Mouse (Mus musculus) liver, embryonic 12.5 days (tissue): ENCODE measurements around the gene Iscu. TPM values are rescaled to one million over a fixed set of nuclear protein-coding genes. Genes with fewer than 3 reads are reported as not detected.

ENCODE experiments used
- ATAC-seq: fragments of 200-750 bp; cut with Nextera tagmentation; 2 replicates; pipeline ENCODE4 v1.8.0; 2017; ENCODE audit warnings: moderate number of reproducible peaks, mild to moderate bottlenecking, moderate library complexity
- H3K27ac ChIP-seq: fragments of 300-500 bp; sonication (generic); 2 replicates; pipeline ENCODE4 v1.5.1; 2016; ENCODE audit warnings: mild to moderate bottlenecking
- H3K27me3 ChIP-seq: fragments of 300-500 bp; sonication (generic); replicated peaks from 2 replicates; pipeline ENCODE4 v1.6.1; 2016; ENCODE audit warnings: mild to moderate bottlenecking, moderate library complexity
- H3K36me3 ChIP-seq: fragments of 300-500 bp; sonication (generic); 2 replicates; pipeline ENCODE4 v1.6.1; 2016; ENCODE audit warnings: mild to moderate bottlenecking, moderate library complexity
- H3K4me1 ChIP-seq: fragments of 300-500 bp; sonication (generic); 2 replicates; pipeline ENCODE4 v1.6.1; 2016
- H3K4me2 ChIP-seq: fragments of 300-500 bp; sonication (generic); 2 replicates; pipeline ENCODE4 v1.6.1; 2016; ENCODE audit warnings: mild to moderate bottlenecking, moderate library complexity
- H3K4me3 ChIP-seq: fragments of 300-500 bp; sonication (generic); 2 replicates; pipeline ENCODE4 v1.5.1; 2016; ENCODE audit warnings: mild to moderate bottlenecking, moderate library complexity
- H3K9ac ChIP-seq: fragments of 300-500 bp; sonication (generic); 2 replicates; pipeline ENCODE4 v1.6.1; 2016; ENCODE audit warnings: mild to moderate bottlenecking, moderate library complexity
- H3K9me3 ChIP-seq: fragments of 300-500 bp; sonication (generic); replicated peaks from 2 replicates; pipeline ENCODE4 v1.6.1; 2016; ENCODE audit warnings: mild to moderate bottlenecking, moderate library complexity
- WGBS: fragments of 180-500 bp; shearing (Covaris S2); methylation state at CpG from one replicate; pipeline ENCODE4 v1.1.7; 2016; ENCODE audit not compliant: insufficient replicate concordance; 5-methylcytosine and 5-hydroxymethylcytosine counted together
- polyA plus RNA-seq: library from polyadenylated mRNA; unstranded; fragments of >200 nt; fragmentation: Nextera tagmentation; extraction: Ambion mirVana; gene quantifications from 2 replicates; pipeline ENCODE4 v1.2.1, GENCODE M21; 2016

Gene Iscu
- polyA plus RNA-seq = 109 and 112 TPM in 2 replicates

DNA sequence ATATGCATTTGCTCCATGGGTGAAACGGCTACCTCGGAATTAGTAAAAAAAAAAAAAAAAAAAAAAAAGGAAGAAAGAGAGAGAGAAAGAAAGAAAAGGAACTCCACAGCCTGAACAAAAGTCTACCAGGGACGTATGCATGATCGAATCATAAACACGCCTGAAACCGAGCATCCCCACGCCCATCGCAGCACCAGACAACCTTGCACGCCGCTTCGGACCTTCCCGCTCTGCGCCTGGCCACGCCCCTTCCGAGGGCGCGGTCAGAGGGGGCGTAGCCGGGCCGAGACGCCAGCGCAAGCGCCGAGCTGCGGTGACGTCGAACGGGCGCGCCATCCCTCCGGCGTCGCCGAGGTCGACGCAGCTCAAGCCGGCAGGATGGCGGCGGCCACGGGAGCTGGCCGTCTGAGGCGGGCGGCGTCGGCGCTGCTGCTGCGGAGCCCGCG lies at the start of gene Iscu, which contains the start of gene Sart3:
TSS of gene Iscu (plus strand) at position 299 of the 446 bp plus-strand sequence.
TSS of gene Sart3 (minus strand) at position 61 of the 446 bp plus-strand sequence.
- no peaks in the 10 kb centered on the region for H3K27me3 ChIP-seq
- peaks cover 57% of the 10 kb centered on the region for H3K36me3 ChIP-seq
- H3K27ac ChIP-seq = peak within 1 kb of the TSS; percentile 91
- peak within 1 kb of the TSS; percentile 92 for H3K9ac ChIP-seq
- H3K4me2 ChIP-seq = peak within 1 kb of the TSS; percentile 77
- peaks cover 47% of the 10 kb centered on the region for H3K4me1 ChIP-seq
- peak; percentile 78 for ATAC-seq
- peak within 1 kb of the TSS; percentile 98 for H3K4me3 ChIP-seq
- H3K9me3 ChIP-seq = no peaks in the 10 kb centered on the region
- 0% methylated on average over 48 of the region's 49 CpGs for WGBS

DNA sequence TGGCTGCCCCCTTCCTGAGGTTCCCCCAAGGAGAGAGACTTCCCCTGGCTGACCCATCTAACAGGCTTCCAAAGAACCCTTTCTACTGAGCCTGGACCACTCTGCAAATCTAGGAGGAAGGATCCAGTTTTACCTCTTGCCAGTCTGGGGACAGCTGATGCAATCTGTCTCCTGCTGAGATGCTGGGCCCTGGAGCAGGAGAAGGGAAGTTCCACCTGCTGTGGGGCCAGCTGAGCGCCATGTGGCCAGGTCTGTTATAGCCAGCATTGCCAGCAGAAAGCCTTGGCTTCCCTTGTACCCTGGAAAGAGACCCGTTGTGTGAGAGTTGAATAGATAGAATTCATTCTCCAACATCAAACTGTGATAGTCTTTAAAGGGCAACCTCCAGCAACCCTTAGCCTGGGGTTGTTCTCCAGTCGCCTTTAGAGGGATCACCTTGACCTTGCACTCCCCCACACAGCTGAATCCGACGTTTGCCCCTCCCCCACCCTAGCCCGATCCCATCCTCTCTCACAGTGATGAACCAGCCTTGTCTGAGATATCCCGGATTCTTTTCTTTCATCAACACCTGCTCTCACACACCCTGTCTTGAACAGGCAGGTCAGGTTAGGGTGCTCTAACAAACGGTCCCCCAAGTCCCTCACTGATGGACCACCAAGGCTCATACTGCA lies 48.8 kb upstream of the Iscu start:
- no peak overlapping the region for H3K9ac ChIP-seq
- H3K27me3 ChIP-seq = peaks cover 16% of the 10 kb centered on the region
- 26% methylated on average over 8 of the region's 8 CpGs for WGBS
- H3K4me3 ChIP-seq = no peak overlapping the region
- no peaks in the 10 kb centered on the region for H3K9me3 ChIP-seq
- H3K36me3 ChIP-seq = no peaks in the 10 kb centered on the region
- H3K4me2 ChIP-seq = no peak overlapping the region
- no peak overlapping the region for H3K27ac ChIP-seq
- H3K4me1 ChIP-seq = no peaks in the 10 kb centered on the region
- ATAC-seq = no peak

DNA sequence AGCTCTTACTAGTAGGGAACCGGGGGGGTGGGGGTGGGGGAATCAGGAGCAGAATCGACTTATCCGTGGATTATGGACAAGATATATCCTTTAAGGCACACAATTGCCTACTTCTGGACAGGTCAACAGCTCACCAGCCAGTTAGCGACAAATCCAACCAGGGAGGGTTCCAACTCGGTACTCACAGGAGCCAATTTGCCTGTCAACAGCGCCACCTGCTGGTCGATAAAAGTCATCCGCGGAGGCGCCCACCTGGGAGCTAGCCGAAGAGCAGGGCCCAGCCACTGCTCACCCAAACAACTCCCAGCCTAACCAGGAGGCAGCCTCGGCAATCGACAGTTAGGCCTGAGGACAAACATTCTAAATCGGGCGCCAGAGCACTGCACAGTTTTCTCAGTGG lies 48.1 kb upstream of the Iscu start, which contains the start of gene 1700069L16Rik:
TSS of gene 1700069L16Rik (minus strand) at position 327 of the 400 bp plus-strand sequence.
- Histone ChIP-seq H3K4me1 (no peaks in the 10 kb centered on the region), H3K4me3 (no peak within 1 kb of the TSS), H3K27me3 (peaks cover 16% of the 10 kb centered on the region), H3K9me3 (no peaks in the 10 kb centered on the region), H3K36me3 (no peaks in the 10 kb centered on the region), H3K4me2 (no peak within 1 kb of the TSS), H3K9ac (no peak within 1 kb of the TSS), H3K27ac (no peak within 1 kb of the TSS)
- ATAC-seq = no peak
- WGBS = 5% methylated on average over 15 of the region's 15 CpGs

DNA sequence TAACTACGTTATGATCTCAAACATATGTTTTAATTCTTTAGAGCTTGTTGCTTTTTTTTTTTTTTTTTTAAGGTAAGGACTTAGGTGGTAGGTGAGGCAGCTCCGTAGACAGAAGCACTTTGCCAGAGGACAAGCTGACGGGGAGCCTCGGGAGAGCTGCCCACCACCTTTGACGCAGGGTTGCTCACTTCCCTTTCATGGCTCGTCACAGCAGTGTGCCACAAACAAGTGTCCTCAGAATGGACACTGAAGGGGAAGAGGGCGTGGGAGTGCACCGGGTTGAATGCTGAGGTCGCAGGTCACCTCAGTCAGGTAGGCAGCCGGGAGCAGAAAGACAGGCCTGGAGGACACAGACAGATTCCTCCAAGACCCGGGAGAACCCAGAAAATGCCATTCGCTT lies 47.1 kb upstream of the Iscu start:
- H3K4me3 ChIP-seq = no peak overlapping the region
- no peak for ATAC-seq
- 56% methylated on average over 12 of the region's 12 CpGs for WGBS
- no peaks in the 10 kb centered on the region for H3K4me1 ChIP-seq
- no peaks in the 10 kb centered on the region for H3K36me3 ChIP-seq
- no peak overlapping the region for H3K9ac ChIP-seq
- no peak overlapping the region for H3K27ac ChIP-seq
- H3K4me2 ChIP-seq = no peak overlapping the region
- no peaks in the 10 kb centered on the region for H3K9me3 ChIP-seq
- peaks cover 16% of the 10 kb centered on the region for H3K27me3 ChIP-seq

DNA sequence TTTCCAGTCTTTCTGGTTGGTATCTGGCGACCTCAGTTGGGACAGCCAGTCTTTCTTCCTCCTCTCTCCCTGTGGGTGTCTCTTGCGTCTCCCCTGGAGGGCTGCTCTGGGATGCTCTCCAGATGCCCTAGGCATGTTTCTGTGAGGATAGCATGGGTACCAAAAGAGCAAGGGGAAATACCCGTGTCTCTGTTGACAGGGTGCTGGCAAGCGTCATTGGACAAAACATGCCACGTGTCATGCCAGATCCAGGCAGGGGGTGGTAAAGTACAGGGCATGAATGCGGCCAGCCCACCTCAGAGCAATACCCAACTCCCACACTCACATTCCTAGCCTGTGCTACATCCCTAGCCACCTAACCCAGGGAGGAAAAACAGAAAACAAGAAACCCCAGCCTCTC lies 45.9 kb upstream of the Iscu start:
- H3K9me3 ChIP-seq = no peaks in the 10 kb centered on the region
- H3K4me2 ChIP-seq = no peak overlapping the region
- no peak overlapping the region for H3K9ac ChIP-seq
- WGBS = 49% methylated on average over 6 of the region's 6 CpGs
- H3K4me3 ChIP-seq = no peak overlapping the region
- no peaks in the 10 kb centered on the region for H3K36me3 ChIP-seq
- peaks cover 16% of the 10 kb centered on the region for H3K27me3 ChIP-seq
- no peaks in the 10 kb centered on the region for H3K4me1 ChIP-seq
- H3K27ac ChIP-seq = no peak overlapping the region
- no peak for ATAC-seq

DNA sequence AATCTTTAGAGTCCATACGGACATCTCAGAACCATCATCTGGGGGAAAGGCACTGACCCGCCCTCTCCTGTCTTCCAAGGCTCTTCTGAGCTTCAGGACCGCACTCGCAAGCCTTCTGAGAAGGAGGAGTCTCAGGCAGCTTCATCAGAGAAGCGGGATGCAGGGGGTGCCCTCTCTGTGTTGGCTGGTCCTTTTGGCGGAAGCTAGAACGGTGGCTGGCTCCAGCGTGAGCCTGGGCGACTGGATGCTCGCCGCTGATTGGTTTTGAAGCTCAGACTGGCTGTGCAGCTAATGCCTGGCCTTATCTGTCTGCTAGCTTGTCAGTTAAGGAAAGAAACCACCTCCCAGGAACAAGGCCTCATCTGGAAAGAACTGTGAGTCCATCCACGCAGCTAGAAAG lies 45.3 kb upstream of the Iscu start:
- no peaks in the 10 kb centered on the region for H3K4me1 ChIP-seq
- ATAC-seq = no peak
- no peak overlapping the region for H3K27ac ChIP-seq
- peaks cover 16% of the 10 kb centered on the region for H3K27me3 ChIP-seq
- H3K9ac ChIP-seq = no peak overlapping the region
- no peaks in the 10 kb centered on the region for H3K9me3 ChIP-seq
- no peak overlapping the region for H3K4me3 ChIP-seq
- no peaks in the 10 kb centered on the region for H3K36me3 ChIP-seq
- 47% methylated on average over 12 of the region's 12 CpGs for WGBS
- H3K4me2 ChIP-seq = no peak overlapping the region

DNA sequence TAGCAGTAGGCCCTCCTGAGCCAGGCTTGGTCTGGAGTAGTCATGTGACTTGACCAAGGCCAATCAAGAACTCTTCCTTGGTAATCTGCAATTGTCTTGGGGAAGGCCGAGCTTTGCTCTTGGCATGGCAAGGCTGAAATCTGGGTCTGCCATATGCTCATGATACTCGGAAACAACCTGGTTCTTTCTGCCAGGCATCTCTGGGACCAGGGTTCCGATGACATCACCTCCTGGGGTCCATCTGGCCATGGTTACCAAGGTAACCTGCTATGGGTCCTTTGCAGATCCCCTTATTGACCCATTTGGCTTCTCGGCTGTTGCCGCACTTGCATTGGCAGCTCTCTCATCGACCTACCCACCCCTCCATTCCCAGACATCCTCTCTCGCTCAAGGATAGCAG lies 44.5 kb upstream of the Iscu start:
- WGBS = 72% methylated on average over 7 of the region's 7 CpGs

DNA sequence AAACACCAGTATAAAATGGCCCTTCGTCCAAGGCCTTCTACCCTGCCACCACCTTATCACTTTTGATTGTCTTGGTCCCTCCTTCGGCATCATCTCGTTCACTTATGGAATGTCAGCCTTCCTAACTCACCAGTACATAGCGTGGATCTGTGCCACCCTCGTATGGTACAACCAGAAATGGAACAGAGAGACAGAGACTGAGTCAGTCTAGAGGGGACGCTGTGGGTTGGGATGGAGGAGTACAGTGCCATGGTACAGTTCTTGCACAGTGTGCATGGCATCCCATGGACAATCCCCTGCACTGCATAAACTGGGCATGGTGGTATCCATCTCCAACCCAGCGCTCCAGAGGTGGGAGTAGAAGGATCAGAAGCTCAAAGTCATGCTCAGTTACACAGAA lies 43.9 kb upstream of the Iscu start:
- H3K27me3 ChIP-seq = peaks cover 16% of the 10 kb centered on the region
- no peaks in the 10 kb centered on the region for H3K36me3 ChIP-seq
- H3K4me2 ChIP-seq = no peak overlapping the region
- H3K27ac ChIP-seq = no peak overlapping the region
- no peak overlapping the region for H3K4me3 ChIP-seq
- no peak overlapping the region for H3K9ac ChIP-seq
- no peak for ATAC-seq
- H3K4me1 ChIP-seq = no peaks in the 10 kb centered on the region
- no peaks in the 10 kb centered on the region for H3K9me3 ChIP-seq
- 71% methylated on average over 7 of the region's 7 CpGs for WGBS

More for the DNA sequence above, 44.5 kb upstream of the Iscu start:
- Histone ChIP-seq H3K9me3 (no peaks in the 10 kb centered on the region), H3K4me3 (no peak overlapping the region), H3K36me3 (no peaks in the 10 kb centered on the region), H3K4me2 (no peak overlapping the region), H3K27me3 (peaks cover 16% of the 10 kb centered on the region), H3K9ac (no peak overlapping the region), H3K4me1 (no peaks in the 10 kb centered on the region), H3K27ac (no peak overlapping the region)
- no peak for ATAC-seq

DNA sequence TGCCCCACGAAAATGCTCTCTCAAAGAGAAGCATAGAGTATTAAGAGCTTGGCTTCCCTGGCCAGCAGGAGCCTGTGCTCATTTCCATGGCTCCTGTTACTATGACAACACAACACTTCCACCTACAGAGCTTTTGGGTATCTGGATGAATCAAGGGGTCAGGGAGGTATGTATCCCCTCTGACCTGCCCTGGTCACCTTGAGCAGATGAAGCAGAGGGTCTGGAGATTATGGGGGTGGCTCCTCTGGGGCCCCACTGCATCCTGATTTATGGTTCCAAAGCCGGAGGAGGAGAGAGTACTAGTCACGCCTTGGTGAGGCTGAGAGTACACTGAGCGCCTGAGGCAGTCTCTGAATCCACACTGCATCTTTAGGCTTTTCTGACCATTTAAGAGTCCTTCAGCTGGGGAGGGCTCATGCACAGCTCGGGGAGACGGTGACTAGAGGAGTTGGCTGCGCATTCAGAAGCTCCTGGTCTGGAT lies 41.9 kb upstream of the Iscu start:
- Histone ChIP-seq H3K4me3 (no peak overlapping the region), H3K36me3 (no peaks in the 10 kb centered on the region), H3K27me3 (peaks cover 11% of the 10 kb centered on the region), H3K9me3 (no peaks in the 10 kb centered on the region), H3K9ac (no peak overlapping the region), H3K4me2 (no peak overlapping the region), H3K27ac (no peak overlapping the region), H3K4me1 (peaks cover 11% of the 10 kb centered on the region)
- no peak for ATAC-seq
- 61% methylated on average over 7 of the region's 7 CpGs for WGBS

DNA sequence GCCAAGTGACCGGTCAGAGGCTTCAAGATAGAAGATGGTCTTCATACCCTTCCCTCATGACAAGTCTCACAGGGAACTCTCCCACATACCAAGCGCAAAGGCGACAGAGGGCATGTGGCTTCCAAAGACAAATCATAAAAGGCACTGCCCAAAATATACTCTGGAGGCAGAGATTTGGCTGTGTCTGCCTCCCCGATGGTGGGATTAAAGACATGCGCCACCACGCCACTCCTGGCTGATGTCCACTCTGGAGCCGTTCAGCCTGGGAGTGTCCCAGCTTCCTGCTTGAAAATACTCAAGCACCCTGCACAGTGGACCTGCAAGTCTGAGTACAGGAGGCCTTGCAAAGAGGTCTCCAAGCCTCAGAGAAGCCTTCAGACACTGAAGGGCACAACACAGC lies 41.4 kb upstream of the Iscu start:
- Histone ChIP-seq H3K27me3 (peaks cover 11% of the 10 kb centered on the region), H3K9me3 (no peaks in the 10 kb centered on the region), H3K4me3 (no peak overlapping the region), H3K9ac (no peak overlapping the region), H3K4me1 (peaks cover 12% of the 10 kb centered on the region), H3K4me2 (no peak overlapping the region), H3K27ac (no peak overlapping the region), H3K36me3 (no peaks in the 10 kb centered on the region)
- WGBS = 72% methylated on average over 7 of the region's 7 CpGs
- no peak for ATAC-seq

DNA sequence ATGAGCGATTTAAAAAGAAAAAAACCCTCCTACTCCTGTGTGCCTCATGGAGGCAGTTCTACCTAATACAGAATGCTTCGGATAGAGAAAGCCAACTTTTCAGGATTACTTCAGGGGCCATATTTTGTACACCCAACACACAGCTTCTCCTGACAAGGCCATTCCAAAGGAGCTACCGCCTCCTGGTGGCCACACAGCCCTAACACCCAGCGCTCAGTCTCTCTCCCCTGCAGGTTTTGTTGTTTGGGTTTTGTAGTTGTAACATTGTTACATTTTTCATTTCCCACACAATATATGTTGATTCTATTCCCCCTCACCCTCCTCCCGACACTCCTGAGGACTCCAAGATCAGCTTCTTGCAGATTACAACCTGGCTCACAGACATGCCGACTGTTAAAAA lies 40.4 kb upstream of the Iscu start:
- Histone ChIP-seq H3K9ac (no peak overlapping the region), H3K4me2 (no peak overlapping the region), H3K4me3 (no peak overlapping the region), H3K36me3 (peaks cover 2% of the 10 kb centered on the region), H3K27ac (no peak overlapping the region), H3K9me3 (no peaks in the 10 kb centered on the region), H3K27me3 (peaks cover 2% of the 10 kb centered on the region), H3K4me1 (peaks cover 22% of the 10 kb centered on the region)
- ATAC-seq = no peak
- 23% methylated on average over 6 of the region's 6 CpGs for whole genome bisulfite sequencing

DNA sequence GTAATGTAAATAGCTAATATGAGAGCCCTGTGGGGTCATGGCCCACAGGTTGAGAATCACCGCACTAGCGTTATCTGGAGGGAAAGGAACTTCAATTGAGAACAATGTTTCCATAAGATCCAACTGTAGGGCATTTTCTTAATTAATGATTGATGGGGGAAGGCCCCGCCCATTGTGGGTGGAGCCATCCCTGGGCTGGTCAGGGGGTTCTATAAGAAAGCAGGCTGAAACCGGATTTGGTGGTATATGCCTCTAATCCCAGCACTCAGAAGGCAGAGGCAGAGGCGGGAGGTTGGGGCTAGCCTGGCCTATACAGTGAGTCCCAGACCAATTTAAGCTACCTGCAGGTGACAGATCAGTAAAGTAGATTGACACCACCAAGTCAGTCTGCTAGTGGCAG lies 38.2 kb upstream of the Iscu start:
- Histone ChIP-seq H3K4me3 (no peak overlapping the region), H3K9ac (no peak overlapping the region), H3K27ac (peak overlapping the region; percentile 93), H3K4me2 (peak overlapping the region; percentile 93; the same call in 1 of the 2 replicates), H3K36me3 (peaks cover 24% of the 10 kb centered on the region), H3K27me3 (no peaks in the 10 kb centered on the region; the same call in 1 of the 2 replicates), H3K9me3 (no peaks in the 10 kb centered on the region), H3K4me1 (peaks cover 26% of the 10 kb centered on the region)
- no peak for ATAC-seq
- WGBS = 60% methylated on average over 5 of the region's 5 CpGs
